Mouse (Mus musculus) thymus, adult 18-20 months (tissue): ENCODE measurements around the gene Gm43064.
A peak's percentile ranks its signal among the peaks of the same experiment; 100 is the strongest.

Experiments
- DNase-seq, 2 experiments: peaks; one replicate each; pipeline ENCODE4 v3.0.0; 2022; ENCODE audit warnings: mixed read lengths in 2 of 2

Gm43064 gene

DNA sequence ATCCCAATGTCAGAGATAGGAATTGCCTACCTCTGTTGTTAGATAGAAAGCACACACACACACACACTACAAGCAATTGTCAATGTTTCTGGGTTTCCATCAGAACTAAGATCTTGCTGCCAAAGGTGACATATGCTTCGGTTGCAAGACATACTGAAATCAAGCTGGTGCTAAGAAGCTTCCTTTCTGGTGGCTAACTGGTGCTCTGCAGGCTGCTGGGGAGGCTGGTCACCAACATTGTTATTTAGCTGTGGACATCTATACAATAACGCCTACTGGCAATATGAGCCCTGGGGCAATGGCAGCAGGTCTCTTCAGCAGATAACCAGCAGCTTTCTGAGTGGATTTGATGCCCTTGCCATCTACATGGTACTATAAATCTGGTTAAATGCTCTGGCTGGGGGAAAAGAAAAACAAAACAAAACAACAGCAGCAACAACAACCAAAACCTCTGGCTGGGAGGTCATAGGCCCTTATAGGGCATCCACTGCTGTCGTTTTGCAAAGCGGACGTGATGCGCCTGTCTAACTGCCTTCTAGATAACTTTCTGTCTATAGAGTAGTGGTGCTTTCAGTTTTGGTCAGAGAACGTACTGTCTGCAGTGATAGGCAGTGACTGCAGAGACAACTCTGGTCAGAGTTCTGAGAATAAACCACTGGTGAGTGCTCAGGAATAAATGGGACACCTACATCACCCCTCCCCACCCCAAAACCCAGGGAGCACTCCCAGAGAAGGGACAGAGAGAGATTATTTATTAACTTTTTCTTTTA lies 47.8 kb downstream of the Gm43064 start:
- no peak for DNase-seq

DNA sequence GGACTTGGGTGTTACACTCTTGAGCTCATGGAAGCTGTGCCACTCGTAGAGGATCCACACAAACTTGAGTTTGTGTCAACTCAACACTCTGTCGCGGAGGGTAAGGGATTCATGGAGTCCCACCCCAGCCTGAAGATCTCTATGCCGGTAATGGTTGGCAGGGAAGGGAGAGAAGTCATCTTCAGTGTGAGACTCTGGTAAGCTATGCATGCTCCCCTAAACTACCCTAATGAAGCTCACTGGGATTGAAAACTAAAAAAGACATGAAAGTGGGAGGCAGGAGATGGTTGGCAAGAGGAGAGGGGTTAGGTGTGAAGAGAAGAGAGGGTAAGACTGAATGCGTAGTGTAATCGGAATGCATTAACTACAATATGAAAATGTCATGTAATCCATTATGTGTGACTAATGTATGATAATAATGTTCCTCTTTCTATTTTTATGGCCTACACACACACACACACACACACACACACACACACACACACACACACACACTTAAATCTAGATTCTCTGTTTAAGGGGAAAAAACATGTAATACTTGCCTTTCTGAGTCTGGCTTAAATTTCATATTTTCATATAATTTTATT lies 48.7 kb downstream of the Gm43064 start:
- DNase-seq = no peak

DNA sequence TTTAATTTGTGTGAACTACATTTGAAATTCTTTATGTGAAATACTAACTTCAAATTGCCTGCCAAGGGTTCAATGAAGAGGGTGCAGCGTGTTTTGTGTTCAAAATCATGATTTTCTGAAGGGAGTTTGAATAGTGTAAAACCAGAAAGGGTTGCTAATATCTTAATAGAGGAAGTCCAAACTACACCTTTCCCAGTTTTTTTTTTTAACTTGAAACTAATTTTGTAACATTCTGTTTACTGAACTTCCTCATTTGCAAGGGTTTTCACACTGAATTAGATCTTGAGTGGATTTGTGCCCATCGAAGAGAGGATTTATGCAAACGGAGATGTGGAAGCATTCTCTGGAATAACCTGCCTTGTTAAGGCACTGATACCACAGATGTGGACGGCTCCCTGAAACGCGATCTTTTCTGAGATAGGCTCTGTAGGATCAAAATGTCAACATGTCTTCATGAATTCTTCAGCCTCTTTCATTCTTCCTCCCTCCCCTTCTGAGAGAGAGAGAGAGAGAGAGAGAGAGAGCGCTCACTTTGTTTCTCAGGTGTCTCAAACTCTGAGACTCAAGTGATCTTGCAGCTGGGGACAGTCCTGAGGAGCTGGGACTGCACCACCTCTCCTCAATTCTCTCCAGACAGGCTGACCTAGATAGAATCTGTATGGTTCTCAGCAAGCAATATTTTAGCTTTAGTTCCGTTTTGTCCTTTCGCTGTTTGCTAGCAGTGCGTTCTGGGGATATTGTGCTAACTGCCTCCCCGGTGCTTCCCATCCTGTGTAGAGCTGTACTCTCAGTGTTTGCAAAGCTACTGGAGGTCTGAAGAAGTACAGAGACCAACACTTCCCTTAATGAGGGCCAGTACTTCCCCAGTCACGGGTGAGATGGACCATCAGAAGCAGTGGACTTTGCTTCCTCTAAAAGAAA lies 49.8 kb downstream of the Gm43064 start, which contains the start of gene Ptpn22:
Ptpn22 (plus strand) TSS at position 915 of the 921 bp plus-strand sequence.
- peak; percentile 34 to 53 for DNase-seq

DNA sequence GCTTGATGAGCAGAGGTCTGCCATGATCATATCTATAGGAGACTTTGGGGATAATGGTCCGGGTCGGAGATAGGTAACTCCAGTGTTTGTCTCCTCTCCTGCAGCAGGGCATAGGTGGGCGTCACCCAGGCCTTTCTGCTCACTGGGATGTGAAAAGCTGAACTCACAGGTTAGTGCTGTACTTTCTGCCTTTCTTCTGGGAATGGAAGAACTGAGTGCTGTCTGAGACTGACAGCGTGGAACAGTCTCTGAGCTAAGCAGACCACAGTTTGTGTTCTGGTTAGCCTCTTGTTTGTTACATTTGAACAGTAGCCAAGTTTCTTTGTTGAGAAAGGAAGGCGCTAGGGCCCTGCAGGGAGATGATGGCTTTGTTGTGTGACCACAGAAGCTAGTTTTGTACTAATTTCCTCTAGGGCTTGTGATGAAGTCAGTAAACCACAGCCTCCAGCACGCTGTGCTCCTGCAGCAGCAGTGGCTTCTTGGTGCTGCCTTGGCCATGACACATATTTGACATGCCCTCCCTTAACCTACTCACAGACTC lies 50.5 kb downstream of the Gm43064 start:
- peak; percentile 68 to 84 for DNase-seq

GRCm38 (mm10) chr3:103862721-103863220 lies 53.4 kb downstream of the Gm43064 start:
- DNase-seq = no peak

DNA sequence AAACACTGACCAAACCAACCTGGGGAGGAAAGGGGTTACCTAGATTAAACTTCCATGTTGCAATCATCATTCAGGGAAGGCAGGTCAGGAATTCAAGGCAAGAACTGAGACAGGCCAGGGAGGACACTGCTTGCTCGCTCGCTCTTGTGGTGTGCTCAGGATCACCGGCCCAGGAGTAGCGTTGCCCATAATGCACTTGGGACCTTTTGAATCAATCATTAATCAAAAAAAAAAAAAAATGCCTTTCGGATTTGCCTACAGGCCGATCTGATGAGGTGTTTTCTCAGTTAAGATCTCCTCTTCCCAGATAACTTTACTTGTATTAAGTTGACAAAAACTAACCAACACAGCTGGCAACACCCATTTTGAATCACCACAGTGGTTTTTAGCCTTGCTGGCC lies 54.8 kb downstream of the Gm43064 start:
- no peak for DNase-seq

DNA sequence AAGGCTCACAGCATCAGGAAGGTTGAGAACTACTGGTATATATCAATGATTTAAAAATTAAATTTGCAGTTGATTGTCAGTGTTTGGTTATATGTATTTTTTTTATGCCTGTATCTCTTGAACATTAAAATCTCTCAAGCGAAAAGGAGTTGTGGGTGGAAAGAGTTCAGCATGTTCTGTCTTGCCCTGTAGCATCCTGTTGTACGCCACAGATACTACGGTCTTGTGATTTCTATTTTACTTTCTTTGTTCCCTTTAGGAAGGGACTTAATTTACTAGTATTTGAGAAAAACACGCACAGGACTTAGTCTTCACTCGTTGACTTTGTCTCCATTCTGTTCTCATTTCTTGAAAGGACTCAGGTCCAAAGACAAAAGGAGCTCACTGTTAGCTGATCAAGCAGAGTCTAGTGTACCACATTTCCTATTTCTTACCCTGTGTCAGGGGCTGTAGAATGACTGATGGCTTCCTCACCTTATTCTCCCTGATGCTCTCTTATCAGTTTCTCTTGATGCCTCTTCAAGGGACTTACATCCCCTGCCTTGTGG lies 58.1 kb downstream of the Gm43064 start:
- no peak for DNase-seq

GRCm38 (mm10) chr3:103868008-103868407 lies 58.6 kb downstream of the Gm43064 start:
- no peak for DNase-seq

DNA sequence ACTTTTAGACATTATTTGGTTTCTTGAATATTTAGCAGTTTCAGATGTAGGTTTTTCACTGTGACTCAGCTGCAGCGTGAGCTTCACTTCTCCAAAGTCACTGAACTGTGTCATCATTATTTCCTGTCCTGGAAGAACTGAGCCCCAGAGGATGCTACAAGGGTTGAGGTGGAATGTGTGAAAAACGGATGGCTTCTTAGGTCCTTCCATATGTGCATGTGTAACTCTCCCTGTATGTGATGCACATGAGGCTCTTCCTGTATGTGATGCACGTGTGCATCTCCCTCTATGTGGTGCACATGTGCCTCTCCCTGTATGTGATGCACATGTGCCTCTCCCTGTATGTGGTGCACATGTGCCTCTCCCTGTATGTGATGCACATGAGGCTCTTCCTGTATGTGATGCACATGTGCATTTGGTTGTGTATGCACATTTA lies 63.3 kb downstream of the Gm43064 start:
- no peak for DNase-seq

GRCm38 (mm10) chr3:103874329-103874728 lies 65.0 kb downstream of the Gm43064 start:
- DNase-seq = no peak

DNA sequence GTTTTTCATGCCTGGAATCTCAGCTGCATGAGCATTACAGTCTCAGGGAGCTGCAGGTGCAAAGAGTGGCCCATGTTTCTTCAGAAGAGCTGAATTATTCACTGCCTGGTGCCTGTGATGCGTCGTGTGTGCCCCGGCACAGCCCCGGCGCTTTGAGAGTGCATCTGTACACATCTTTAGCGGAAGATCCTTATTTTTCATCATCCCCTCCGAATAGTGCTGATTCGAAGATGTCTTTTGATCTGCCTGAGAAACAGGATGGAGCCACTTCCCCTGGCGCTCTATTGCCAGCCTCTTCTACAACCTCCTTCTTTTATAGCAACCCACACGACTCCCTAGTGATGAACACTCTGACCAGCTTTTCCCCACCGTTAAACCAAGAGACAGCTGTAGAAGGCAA lies 76.6 kb downstream of the Gm43064 start:
- peak; percentile 35 to 56 for DNase-seq

DNA sequence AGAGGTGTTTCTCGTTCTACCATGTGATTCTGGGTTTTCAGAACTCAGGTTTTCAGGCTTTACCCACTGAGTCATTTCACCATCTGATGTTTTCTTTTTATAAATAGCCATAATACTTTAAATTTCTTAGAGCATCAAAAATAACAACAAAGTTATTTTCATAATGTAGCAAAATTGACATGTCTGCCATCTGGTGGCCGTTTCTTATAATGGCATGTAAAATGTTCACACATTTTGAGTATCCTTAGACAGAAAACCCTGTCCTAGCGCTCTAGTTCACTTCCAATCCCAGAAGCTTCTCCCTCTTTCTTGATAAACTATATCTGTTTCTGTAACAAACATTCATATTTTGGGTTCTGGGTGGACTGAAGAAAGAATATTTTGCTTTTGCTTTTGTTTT lies 78.2 kb downstream of the Gm43064 start:
- no peak for DNase-seq
